Mouse (Mus musculus) kidney, adult 8-10 months (tissue): ENCODE measurements around the gene Gm17349.
"Not testable (repeated sequence)": the region's sequence is repeated elsewhere in the genome, so short reads cannot be mapped to it uniquely, and the experiment has no call there.

Experiments used
- DNase-seq, 2 experiments: peaks; one replicate each; pipeline ENCODE4 v3.0.0; 2022

Gm17349 gene

DNA sequence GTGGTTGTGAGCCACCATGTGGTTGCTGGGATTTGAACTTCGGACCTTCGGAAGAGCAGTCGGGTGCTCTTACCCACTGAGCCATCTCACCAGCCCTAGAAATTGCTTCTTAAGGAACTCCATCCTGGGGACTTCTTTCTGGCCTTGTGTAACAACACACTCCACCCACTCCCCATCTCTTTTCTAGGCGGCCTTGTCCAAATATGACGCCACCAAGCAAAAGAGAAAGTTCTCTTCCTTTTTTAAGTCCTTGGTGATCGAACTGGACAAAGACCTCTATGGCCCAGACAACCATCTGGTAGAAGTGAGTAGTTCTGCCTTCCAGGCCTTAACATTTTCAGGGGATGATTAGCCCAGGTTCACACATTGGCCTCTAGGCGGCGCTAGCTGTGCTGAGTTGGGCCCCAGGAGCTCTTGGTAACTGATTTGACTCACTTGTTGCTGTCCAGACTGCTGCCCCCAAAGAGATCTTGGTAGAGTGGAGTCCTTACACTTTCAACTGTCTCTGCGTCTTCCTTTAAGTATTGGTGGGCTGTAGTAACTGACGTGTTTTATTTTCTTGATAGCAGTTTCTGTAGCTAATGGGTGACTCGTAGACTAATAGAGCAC is at the start of gene Gm17349:
Gene Gm17349, minus strand, starts transcription at position 51 of the 609 bp plus-strand sequence.
- DNase-seq = peak in 1 of 2 experiments; percentile 68

DNA sequence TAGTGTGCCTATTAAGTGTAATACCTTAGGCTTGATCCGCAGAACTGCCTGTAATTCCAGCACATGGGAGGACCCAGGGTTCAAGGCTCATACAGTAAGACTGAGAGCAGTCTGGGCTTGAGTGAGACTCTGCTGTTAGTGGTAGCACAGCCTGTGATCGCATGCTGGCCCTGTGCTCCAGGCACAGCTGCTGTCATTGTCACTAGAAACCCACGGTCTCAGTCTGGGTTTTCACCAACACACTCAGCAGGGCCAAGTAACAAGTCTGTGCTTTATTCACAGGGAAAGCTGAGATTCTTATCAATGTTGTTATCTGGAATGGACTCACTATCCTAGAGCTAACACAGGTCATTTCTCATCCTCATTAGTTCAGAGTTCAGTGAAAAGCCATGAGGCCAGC is 48.9 kb upstream of the Gm17349 start:
- no peak for DNase-seq

GRCm38 (mm10) chr15:99740229-99740628 is 34.9 kb upstream of the Gm17349 start:
- DNase-seq = no peak

- DNase-seq = no peak
These were observed 31.4 kb upstream of the Gm17349 start for GRCm38 (mm10) chr15:99736675-99737074.

DNA sequence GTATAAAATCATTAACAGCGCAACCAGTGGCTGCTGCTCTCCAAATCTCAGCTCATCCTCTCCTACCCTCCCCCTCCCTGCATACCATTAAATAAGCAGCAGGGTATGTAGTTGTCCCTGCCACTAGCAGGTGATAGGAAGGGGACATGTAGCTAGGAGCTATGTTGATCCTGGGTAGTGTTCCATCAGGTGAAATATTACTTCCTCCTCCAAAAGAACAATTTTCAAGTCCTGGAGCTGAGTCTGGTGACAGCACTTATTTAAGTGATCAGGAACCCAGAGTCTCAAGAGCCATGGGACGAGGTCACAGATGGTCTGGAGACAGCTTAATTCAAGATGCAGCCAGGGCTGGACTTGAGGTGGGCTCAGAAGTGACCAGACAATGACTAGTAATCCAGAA is 30.3 kb upstream of the Gm17349 start:
- DNase-seq = peak; percentile 100

DNA sequence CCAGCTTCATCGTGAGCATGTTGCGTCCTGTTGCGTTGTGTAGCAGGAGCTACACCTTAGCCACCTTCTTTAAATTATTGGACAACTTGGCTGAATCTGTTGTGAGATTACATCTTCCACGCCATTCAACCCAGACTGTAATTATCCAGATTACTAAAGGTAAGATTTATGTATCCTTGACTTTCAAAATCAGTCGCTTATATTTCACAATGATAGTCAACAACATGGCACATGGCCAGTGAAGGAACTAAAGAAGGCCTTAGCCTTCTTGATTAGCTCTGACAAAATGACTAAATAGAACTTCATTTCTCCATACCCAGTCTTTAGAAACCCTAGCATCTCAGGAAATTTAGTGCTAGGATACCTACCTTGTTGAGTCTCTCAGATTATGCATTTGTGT is 27.9 kb upstream of the Gm17349 start:
- no peak for DNase-seq

GRCm38 (mm10) chr15:99731678-99732077 is 26.4 kb upstream of the Gm17349 start:
- no peak for DNase-seq

DNA sequence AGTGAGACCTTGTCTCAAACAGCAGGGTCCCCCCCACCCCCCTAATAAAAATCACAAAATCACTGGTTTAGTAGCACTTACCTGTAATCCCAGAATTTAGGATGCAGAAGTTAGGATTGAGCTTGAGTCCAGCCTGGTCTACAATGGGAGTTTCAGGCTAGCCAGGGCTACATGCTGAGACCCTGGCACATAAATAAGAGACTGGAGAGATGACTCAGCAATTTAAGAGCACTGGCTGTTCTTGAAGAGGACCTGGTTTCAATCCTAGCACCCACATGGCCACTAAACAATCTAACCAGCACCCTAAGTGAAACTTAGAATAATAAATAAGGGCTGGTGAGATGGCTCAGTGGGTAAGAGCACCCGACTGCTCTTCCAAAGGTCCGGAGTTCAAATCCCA is 25.9 kb upstream of the Gm17349 start:
- DNase-seq = no peak

- DNase-seq = no peak
These were observed 23.9 kb upstream of the Gm17349 start for GRCm38 (mm10) chr15:99729056-99729783.

DNA sequence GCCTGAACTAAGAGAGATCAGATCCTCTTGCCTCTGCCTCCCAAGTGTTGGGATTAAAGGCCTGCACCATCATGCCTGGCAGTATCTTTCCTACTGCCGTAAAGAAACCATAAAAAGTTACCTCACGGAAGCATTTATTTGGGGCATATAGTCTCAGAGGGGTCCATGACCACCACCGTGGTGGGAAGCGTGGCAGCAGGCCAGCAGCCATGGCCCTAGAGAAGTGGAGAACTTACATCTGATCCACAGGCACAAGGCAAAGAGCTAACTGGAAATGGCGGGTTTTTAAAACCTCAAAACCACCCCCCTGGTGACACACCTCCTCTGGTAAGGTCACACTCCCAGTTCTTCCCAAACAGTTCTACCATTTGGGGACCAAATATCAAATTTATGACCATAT is 22.9 kb upstream of the Gm17349 start:
- DNase-seq = no peak

- no peak for DNase-seq
These were observed 22.2 kb upstream of the Gm17349 start for GRCm38 (mm10) chr15:99727525-99727924.

GRCm38 (mm10) chr15:99727039-99727438 is 21.7 kb upstream of the Gm17349 start:
- DNase-seq = not testable (repeated sequence)

DNA sequence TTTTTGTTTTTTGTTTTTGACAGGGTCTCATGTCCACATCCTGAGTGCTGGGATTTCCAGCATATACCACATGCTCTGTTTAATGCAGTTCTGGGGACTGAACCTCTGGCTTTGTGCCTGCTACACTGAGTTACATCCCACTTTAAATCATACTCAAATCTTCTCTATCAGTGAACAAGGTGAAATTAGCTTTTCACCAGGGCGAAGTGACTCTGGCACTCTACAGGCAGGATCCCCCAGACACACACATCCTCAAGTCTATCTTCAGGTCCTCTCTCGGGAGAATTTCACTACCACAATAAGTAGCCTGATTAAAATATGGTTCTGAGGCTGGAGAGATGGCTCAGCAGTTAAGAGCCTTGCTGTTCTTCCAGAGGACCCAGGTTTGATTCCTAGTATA is 21.3 kb upstream of the Gm17349 start:
- no peak for DNase-seq

DNA sequence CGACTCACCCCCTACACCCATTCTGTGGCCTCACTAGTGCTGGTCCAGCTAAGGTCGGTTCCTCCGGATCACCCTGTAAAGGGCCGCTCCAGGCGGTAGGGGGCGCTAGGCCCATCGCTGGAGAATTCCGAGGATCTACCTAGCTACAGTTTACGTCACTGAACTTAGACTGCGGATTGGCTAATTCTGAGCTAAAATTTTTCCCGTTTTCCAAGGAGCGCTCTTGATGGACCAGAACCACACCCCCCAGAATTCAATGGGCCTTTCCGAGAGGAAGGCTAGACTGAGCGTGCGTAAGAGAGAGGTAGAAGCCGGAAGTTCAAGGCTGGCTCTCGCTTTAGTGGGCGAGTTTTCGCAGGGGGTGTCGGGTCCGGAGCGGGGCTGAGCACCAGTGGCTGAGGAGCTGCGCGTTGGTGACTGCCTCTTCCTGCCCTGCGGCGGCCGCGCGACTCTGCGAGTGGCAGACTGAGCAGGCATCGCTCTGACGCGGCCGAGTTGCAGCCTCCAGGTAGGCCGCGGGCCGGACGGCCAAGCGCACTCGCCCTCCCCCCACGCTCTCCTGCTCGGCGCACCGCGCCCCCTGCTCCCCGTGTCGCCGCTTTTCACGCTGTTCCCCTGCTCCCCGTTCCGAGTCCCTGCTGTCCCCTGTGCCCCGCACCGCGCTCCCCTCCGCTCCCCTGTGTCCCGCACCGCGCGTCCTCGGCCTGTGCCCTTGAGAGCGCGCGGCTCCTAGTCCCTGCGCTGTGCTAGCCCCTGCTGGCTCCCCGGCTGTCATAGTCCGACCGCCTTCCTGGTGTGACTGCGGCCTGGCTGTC is 20.3 kb upstream of the Gm17349 start, which contains the start of gene Cox14:
Gene Cox14, plus strand, starts transcription at position 278 of the 815 bp plus-strand sequence.
- peak; percentile 97 to 98 for DNase-seq

DNA sequence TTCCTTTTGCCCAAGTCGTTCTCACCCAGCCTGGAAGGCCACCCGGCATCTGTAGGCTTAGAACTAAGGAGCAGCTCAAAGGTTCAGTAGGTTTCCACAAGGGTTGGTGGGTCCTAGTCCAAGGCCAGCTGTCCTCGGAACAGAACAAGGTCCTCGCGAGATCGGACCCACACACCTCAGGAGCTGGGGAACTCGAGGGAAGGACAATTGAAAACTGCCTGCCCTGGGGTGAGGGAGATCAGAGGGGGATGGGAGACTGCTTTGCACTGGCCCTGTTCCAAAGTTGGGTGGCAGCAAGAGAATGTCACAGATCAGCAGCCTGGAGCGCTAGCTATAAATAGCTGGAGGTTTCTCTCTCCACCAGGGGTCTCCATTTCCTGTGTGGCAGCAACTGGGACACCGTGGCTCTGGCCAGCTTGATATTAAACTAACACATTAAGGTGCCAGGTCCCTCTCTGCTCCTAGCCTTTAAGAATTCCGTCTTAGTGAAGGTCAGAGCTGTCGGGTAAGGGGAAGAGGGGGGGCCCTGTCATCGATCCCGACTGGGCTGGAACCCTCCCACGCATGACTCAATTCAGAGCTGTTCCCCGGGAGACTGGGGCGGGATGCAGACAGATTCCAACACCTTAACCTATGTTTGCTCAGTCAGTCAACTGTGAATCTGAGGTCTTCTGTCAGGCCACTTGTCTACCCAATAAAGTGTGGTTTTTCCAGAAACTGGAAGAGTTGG is 19.2 kb upstream of the Gm17349 start:
- DNase-seq = peak; percentile 85 to 88

GRCm38 (mm10) chr15:99723515-99724291 is 18.4 kb upstream of the Gm17349 start:
- peak; percentile 69 to 74 for DNase-seq

DNA sequence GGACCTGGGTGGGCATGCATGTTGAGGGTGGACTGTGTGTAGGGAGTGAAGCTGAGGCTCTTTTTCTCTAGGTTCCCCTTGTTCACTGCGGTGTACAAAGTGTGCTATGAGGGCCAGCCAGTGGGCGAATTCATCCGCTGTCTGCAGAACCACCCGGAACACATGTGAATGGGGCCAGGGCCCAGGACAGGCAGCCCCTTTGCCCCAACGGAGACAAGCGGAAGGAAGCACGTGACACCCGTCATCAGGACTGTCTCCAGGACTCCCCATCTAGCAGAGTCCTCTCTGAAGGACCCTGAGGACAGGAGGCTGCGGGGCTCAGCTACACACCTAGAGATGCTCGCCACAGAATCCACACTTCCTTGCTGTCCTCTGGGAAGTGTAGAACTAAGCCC is 17.8 kb upstream of the Gm17349 start:
- DNase-seq = no peak

DNA sequence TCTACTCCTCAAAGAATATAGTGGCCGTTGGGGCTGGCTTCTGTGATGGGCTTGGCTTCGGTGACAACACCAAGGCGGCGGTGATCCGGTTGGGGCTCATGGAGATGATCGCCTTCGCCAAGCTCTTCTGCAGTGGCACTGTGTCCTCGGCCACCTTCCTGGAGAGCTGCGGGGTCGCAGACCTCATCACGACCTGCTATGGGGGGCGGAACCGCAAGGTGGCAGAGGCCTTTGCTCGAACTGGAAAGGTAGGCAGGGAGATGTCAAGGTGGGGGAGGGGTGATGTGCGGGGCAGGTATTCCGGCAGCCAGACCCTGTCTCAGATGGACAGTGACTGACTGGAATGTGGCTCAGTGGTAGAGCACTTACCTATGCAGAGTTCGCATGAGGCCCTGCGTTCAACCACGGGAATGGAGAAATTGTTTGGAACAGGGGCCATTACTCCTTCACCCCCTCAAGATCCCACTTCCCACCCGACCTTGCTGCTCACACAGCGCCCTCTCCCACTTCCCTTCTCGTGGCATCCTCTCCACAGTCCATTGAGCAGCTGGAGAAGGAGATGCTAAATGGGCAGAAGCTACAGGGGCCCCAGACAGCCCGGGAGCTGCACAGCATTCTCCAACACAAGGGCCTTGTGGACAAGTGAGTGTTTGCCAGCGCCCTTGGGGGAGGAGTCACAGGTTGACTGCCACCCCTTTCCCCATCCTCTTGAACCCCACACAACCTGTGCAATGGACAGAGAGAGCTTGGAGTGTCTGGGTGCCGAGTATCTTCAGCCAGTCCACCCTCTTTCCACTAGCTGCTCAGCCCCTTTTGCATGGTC is 16.8 kb upstream of the Gm17349 start:
- DNase-seq = no peak

DNA sequence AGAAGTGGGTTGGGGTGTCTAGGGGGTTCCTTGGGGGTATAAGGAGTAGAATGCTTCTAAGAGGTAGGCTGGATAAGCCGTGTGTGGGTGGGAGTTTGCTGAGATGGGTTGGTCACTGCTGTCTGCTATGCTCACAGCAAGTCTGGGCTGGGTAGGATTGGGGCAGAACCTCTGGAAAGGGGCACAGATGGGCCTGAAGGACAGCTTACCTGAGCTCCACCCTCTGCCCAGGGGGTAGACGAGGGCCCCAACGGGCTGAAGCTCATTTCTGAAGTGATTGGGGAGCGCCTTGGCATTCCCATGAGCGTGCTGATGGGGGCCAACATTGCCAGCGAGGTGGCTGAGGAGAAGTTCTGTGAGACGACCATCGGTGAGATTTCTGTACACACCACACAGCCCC is 14.6 kb upstream of the Gm17349 start:
- DNase-seq = no peak

- DNase-seq = peak; percentile 69 to 88
These were observed 13.3 kb upstream of the Gm17349 start for GRCm38 (mm10) chr15:99718461-99719021.
